Mouse (Mus musculus) neural tube, embryonic 13.5 days (tissue): Measurements from ENCODE around the gene Gm21970. TPM values are rescaled to one million over a fixed set of nuclear protein-coding genes. Genes with fewer than 3 reads are reported as not detected.
A peak's percentile ranks its signal among the peaks of the same experiment; 100 is the strongest.

Source experiments
- ATAC-seq: fragments of 200-750 bp; cut with Nextera tagmentation; 2 replicates; pipeline ENCODE4 v1.8.0; 2017; ENCODE audit warnings: low read depth, mild to moderate bottlenecking, moderate TSS enrichment, moderate library complexity
- H3K27ac ChIP-seq: fragments of 300-500 bp; sonication (generic); replicated peaks from 2 replicates; pipeline ENCODE4 v1.5.1; 2015; ENCODE audit warnings: moderate library complexity, mild to moderate bottlenecking, inconsistent platforms
- H3K27me3 ChIP-seq: fragments of 300-500 bp; sonication (generic); 2 replicates; pipeline ENCODE4 v1.6.1; 2015; ENCODE audit warnings: mild to moderate bottlenecking, inconsistent platforms
- H3K36me3 ChIP-seq: fragments of 300-500 bp; sonication (generic); 2 replicates; pipeline ENCODE4 v1.6.1; 2015; ENCODE audit warnings: mild to moderate bottlenecking, inconsistent platforms
- H3K4me1 ChIP-seq: fragments of 300-500 bp; sonication (generic); replicated peaks from 2 replicates; pipeline ENCODE4 v1.6.1; 2015; ENCODE audit warnings: inconsistent platforms
- H3K4me2 ChIP-seq: fragments of 300-500 bp; sonication (generic); 2 replicates; pipeline ENCODE4 v1.6.1; 2015; ENCODE audit warnings: inconsistent platforms, mild to moderate bottlenecking, moderate library complexity
- H3K4me3 ChIP-seq: fragments of 300-500 bp; sonication (generic); 2 replicates; pipeline ENCODE4 v1.5.1; 2015; ENCODE audit warnings: mild to moderate bottlenecking, inconsistent platforms
- H3K9ac ChIP-seq: fragments of 300-500 bp; sonication (generic); 2 replicates; pipeline ENCODE4 v1.6.1; 2015; ENCODE audit warnings: moderate library complexity, mild to moderate bottlenecking, inconsistent platforms
- H3K9me3 ChIP-seq: fragments of 300-500 bp; sonication (generic); 2 replicates; pipeline ENCODE4 v1.6.1; 2016; ENCODE audit warnings: inconsistent platforms
- WGBS: fragments of 180-500 bp; shearing (Covaris S2); methylation state at CpG from one replicate; pipeline ENCODE4 v1.1.7; 2015; 5-methylcytosine and 5-hydroxymethylcytosine counted together
- polyA plus RNA-seq: library from polyadenylated mRNA; unstranded; fragments of >200 nt; fragmentation: Nextera tagmentation; extraction: Ambion mirVana; gene quantifications from 2 replicates; pipeline ENCODE4 v1.2.1, GENCODE M21; 2015

Gm21970 gene
- polyA plus RNA-seq, 1 experiment from 2014 or later, result not detected

DNA sequence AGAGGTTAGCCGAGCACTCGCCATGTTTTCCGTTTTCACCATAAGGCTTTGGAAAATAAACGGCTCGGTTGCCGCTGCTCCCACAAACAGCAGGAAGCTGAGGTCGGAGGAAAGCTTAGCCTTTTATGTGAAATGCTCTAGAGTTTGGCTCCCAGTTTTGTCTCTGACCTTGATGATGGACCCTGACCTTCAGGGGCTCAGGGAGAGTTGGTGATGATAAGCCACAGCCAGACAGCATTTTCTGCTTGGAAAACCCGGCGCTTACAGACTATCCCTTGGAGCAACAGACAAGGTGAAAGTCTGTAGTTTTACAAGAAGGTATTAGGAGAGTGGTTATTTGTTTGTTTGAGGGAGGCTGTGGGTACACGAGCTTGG, 34.0 kb upstream of the Gm21970 start:
- Histone ChIP-seq H3K4me3 (no peak overlapping the region), H3K4me2 (no peak overlapping the region), H3K4me1 (no peaks in the 10 kb centered on the region), H3K36me3 (no peaks in the 10 kb centered on the region), H3K27ac (no peak overlapping the region), H3K27me3 (peaks cover 45% of the 10 kb centered on the region), H3K9ac (no peak overlapping the region), H3K9me3 (no peaks in the 10 kb centered on the region)
- ATAC-seq, result no peak
- WGBS, result 65% methylated on average over 10 of the region's 10 CpGs

DNA sequence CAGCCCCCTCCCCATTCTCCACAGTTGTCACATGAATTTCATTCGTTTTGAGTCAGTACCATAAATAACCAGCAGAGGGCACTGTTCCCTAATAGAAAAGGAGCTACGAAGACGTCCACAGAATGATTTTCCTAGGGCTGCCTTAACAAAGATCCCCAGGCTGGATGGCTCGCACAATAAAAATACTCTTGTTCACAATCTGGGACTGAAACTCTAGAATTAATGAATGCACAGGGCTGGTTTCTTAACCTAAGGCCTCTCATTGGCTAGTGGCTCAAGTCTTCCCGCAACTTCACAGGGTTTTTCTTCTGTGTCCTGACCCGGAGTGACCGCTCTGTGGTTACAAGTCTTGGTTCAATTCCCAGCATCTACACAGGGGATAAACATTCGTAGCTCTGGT, 33.0 kb upstream of the Gm21970 start:
- H3K9ac ChIP-seq, result no peak overlapping the region
- H3K4me1 ChIP-seq, result 0 out of 2 replicates have a peak, but pooled peaks cover 8% of the 10 kb centered on the region
- WGBS, result 39% methylated on average over 8 of the region's 8 CpGs
- no peak overlapping the region for H3K27ac ChIP-seq
- no peaks in the 10 kb centered on the region for H3K36me3 ChIP-seq
- H3K4me3 ChIP-seq, result no peak overlapping the region
- no peaks in the 10 kb centered on the region for H3K9me3 ChIP-seq
- 0 out of 2 replicates have a peak, but pooled peaks have one; percentile 40 for ATAC-seq
- peaks cover 35% of the 10 kb centered on the region for H3K27me3 ChIP-seq
- no peak overlapping the region for H3K4me2 ChIP-seq

DNA sequence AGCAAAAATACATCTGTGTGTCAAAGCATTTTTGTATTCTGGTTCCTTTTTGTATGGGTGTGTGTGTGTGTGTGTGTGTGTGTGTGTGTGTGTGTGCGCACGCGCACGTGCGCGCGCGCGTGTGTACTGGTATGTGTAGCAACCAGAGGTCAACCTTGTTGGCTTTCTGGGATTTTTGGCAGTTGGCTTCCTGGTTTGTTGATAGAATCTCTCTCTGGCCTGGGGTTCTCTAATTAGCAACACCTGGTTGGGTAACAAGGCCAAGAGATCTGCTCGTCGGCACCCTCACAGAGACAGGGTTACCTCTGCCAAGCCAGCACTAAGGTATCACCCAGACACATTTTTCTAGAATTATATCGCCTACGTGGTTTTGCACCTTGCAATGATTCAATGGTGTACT, 32.0 kb upstream of the Gm21970 start:
- Histone ChIP-seq H3K4me2 (no peak overlapping the region), H3K27ac (no peak overlapping the region), H3K4me3 (no peak overlapping the region), H3K9me3 (no peaks in the 10 kb centered on the region), H3K9ac (no peak overlapping the region), H3K36me3 (no peaks in the 10 kb centered on the region), H3K27me3 (peaks cover 25% of the 10 kb centered on the region), H3K4me1 (0 out of 2 replicates have a peak, but pooled peaks cover 8% of the 10 kb centered on the region)
- WGBS, result 92% methylated on average over 13 of the region's 13 CpGs
- ATAC-seq, result no peak

DNA sequence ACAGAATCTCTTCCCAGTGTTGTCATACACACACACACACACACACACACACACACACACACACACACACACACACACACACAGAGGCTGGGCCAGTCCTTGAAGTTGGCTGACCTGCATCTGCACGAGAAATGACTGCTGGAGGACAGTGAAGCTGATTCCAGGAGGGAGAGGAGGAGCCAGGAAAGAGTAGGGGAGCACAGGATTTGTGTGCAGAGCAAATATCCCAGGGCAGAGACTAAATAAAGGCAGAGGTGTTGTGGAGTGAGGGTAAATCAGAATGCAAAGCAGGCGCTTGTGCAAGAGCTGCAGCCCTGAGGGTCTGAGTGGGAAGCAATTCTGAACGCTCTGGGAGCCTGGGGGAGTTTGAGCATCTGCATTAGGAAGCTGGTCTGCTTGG, 31.4 kb upstream of the Gm21970 start:
- peaks cover 19% of the 10 kb centered on the region for H3K27me3 ChIP-seq
- no peak overlapping the region for H3K4me2 ChIP-seq
- no peak overlapping the region for H3K9ac ChIP-seq
- H3K4me3 ChIP-seq, result no peak overlapping the region
- no peak overlapping the region for H3K27ac ChIP-seq
- 0 out of 2 replicates have a peak, but pooled peaks cover 8% of the 10 kb centered on the region for H3K4me1 ChIP-seq
- WGBS, result 58% methylated on average over 3 of the region's 3 CpGs
- no peaks in the 10 kb centered on the region for H3K36me3 ChIP-seq
- ATAC-seq, result no peak
- H3K9me3 ChIP-seq, result no peaks in the 10 kb centered on the region

DNA sequence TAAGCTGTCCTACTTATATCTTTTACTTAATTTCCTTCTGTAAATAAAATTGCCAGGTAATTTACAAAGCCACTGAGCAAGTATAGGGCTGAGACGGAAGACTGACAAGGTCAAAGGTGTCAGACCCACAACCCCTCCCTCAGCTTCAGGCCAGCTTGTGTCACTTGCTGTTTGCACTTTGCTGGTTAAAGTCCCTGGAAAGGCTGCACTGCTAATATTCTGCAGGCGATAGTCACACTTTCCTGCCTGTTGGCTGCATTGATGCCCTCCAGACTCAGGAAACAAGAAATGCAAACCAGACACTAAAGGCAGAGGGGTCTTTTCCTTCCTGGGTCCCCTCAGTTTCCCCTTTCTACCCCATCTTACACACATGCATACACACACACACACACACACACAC, 29.5 kb upstream of the Gm21970 start:
- Histone ChIP-seq H3K4me2 (no peak overlapping the region), H3K9me3 (no peaks in the 10 kb centered on the region), H3K27ac (no peak overlapping the region), H3K9ac (no peak overlapping the region), H3K4me1 (0 out of 2 replicates have a peak, but pooled peaks cover 8% of the 10 kb centered on the region), H3K4me3 (no peak overlapping the region), H3K27me3 (peaks cover 8% of the 10 kb centered on the region), H3K36me3 (no peaks in the 10 kb centered on the region)
- WGBS, result 83% methylated on average over 2 of the region's 2 CpGs
- ATAC-seq, result no peak

DNA sequence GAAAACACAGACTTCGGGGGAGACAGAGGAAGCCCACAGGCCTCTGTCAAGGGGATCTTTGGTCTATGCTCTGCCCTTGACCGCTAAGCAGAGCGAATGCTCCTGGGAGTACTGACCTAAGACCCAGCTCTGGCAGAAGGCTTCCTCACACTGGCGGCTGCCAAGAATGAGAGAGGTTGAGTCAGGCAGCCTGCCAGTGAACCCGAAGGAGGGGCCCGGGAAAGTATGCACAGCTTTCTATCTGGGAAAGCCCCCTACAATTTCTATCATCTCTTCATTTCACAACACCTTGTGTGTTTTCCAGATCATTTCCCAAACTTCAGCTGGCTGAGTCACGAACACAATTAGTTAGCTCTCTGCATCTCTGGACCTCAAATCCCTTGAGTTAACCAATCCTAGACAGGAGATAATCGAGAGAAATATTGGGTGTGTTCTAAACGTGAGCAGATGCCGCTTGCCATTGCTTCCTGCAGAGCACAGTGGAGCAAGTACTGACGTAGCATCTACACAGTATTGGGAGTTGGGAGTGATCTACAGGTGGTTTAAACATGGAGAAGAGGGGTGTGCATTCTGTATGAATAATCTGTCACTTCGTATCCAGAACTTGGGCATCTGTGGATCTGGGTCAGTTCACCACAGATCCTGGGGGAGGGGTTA, 28.8 kb upstream of the Gm21970 start:
- no peak for ATAC-seq
- H3K27ac ChIP-seq, result peak overlapping the region; percentile 42
- no peaks in the 10 kb centered on the region for H3K9me3 ChIP-seq
- H3K36me3 ChIP-seq, result no peaks in the 10 kb centered on the region
- H3K4me2 ChIP-seq, result no peak overlapping the region
- H3K9ac ChIP-seq, result no peak overlapping the region
- 72% methylated on average over 12 of the region's 12 CpGs for WGBS
- H3K4me3 ChIP-seq, result no peak overlapping the region
- H3K27me3 ChIP-seq, result peaks cover 2% of the 10 kb centered on the region; the same call in 1 of the 2 replicates
- 0 out of 2 replicates have a peak, but pooled peaks cover 8% of the 10 kb centered on the region for H3K4me1 ChIP-seq

DNA sequence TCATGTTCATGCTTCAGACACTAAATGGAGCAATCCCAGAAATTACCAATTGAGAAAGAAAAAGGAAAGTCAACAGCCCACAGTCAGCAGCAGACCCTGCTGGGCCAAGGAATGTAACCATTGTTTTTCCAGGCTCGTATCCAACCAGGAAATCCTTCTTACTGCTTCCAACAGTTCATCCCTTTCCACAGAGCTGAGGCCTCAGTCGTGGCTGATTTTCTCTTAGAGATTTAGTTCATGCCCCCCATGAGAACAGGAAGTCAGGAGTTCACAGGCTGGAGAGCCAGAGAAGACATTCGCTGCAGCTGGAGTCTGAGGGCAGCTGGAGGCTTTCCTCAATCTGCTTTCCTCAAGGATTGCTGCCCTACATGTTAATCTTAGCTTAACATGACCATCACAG, 28.0 kb upstream of the Gm21970 start:
- Histone ChIP-seq H3K27ac (peak overlapping the region; percentile 42), H3K9me3 (no peaks in the 10 kb centered on the region), H3K36me3 (no peaks in the 10 kb centered on the region), H3K27me3 (no peaks in the 10 kb centered on the region), H3K9ac (no peak overlapping the region), H3K4me2 (no peak overlapping the region), H3K4me3 (no peak overlapping the region), H3K4me1 (0 out of 2 replicates have a peak, but pooled peaks cover 8% of the 10 kb centered on the region)
- no peak for ATAC-seq
- WGBS, result 43% methylated on average over 3 of the region's 3 CpGs

DNA sequence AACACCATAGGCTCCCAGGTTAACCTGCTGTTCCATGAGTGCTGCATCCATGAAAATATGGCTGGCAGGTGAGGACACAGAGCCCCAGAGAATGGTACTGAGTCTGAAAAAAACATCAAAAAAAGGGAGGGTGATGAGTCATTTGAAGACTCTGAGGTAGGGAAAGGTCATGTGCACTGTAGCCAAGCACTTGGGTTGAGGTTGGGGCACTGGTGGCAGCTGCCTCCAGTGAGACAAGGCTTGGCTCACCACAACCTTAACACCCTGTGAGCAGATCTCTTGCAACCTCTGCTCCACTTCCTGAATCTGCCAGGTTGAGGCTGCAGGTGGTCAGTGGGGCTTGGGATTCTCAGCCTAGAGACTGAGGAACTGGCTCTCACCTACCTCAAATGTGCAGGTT, 25.0 kb upstream of the Gm21970 start:
- Histone ChIP-seq H3K4me3 (no peak overlapping the region), H3K36me3 (no peaks in the 10 kb centered on the region), H3K27ac (no peak overlapping the region), H3K4me2 (no peak overlapping the region), H3K27me3 (no peaks in the 10 kb centered on the region), H3K9ac (no peak overlapping the region), H3K9me3 (no peaks in the 10 kb centered on the region), H3K4me1 (0 out of 2 replicates have a peak, but pooled peaks cover 8% of the 10 kb centered on the region)
- no peak for ATAC-seq

DNA sequence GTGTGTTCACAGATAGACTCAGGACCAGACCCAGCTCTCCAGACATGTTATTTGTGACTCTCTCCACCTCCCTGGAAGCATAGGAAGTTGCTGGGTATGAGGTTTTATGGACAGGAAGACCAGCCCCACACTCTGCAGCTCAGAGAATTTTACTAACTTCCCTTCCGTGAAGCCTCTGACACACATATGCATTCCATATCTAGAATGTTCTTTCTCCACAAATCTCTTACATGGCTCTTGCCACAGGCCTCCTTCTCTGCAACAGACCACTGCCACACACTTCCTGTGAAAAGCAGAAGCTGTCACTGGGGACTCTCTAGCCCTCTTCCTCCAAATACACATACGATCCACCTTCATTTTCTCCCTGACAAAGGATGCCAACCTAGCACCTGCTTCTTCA, 24.5 kb upstream of the Gm21970 start:
- no peak for ATAC-seq
- WGBS, result 86% methylated on average over 2 of the region's 2 CpGs

DNA sequence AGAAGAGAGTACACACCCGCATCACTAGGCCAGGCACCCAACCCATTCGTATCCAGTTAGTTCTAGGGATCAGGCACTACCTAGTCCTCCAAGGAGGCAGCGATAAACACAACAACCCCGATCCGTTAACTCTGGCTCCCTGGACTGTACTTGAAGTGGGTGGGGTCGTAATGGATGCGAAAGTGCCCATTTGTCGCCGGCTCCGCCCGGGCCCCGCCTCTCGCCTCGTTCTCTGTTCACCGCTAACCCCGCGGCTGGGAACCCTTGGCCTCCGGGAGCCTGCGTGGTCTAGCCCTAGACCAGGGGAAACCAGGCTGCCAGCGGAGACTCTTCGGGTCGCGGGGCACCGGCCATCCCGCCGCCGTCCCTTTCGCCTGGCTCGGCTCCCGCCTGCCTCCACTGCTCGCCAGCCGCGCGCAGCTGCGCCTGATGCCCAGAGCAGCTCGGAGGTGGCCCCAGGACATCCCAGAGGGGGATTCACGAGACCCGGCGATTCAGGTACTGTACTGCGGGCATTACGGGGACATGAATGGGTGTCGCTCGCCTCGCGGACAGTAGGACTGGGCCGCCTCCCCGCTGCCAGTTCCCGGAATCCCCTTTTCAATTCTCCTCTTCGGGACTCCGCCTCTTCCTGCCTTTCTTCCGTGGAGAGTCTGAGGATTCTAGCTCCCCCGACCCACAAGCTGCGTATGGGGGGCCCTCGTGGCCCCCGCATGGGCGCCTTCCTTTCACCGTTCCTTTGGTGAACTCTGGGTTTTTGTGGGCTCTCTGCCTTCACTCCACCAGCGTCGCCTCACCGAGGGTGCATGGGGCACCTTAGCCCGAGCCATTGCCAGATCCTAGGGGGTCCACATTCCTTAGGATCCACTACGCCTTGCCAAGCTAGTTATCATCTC, 18.7 kb upstream of the Gm21970 start, which contains the start of gene Ifnar2:
Gene Ifnar2 (plus strand): TSS at position 207 of the 896 bp plus-strand sequence.
- Histone ChIP-seq H3K27me3 (no peaks in the 10 kb centered on the region), H3K4me1 (peaks cover 20% of the 10 kb centered on the region), H3K4me3 (peak within 1 kb of the TSS; percentile 93), H3K9ac (peak within 1 kb of the TSS; percentile 96), H3K4me2 (peak within 1 kb of the TSS; percentile 70), H3K27ac (peak within 1 kb of the TSS; percentile 96), H3K36me3 (0 out of 2 replicates have a peak, but pooled peaks cover 5% of the 10 kb centered on the region), H3K9me3 (no peaks in the 10 kb centered on the region)
- ATAC-seq, result peak; percentile 92
- WGBS, result under 1% methylated on average over 62 of the region's 62 CpGs

More for the DNA sequence above, 24.5 kb upstream of the Gm21970 start:
- Histone ChIP-seq H3K9me3 (no peaks in the 10 kb centered on the region), H3K36me3 (no peaks in the 10 kb centered on the region), H3K4me2 (no peak overlapping the region), H3K4me3 (no peak overlapping the region), H3K4me1 (0 out of 2 replicates have a peak, but pooled peaks cover 8% of the 10 kb centered on the region), H3K27me3 (no peaks in the 10 kb centered on the region), H3K9ac (no peak overlapping the region), H3K27ac (no peak overlapping the region)

DNA sequence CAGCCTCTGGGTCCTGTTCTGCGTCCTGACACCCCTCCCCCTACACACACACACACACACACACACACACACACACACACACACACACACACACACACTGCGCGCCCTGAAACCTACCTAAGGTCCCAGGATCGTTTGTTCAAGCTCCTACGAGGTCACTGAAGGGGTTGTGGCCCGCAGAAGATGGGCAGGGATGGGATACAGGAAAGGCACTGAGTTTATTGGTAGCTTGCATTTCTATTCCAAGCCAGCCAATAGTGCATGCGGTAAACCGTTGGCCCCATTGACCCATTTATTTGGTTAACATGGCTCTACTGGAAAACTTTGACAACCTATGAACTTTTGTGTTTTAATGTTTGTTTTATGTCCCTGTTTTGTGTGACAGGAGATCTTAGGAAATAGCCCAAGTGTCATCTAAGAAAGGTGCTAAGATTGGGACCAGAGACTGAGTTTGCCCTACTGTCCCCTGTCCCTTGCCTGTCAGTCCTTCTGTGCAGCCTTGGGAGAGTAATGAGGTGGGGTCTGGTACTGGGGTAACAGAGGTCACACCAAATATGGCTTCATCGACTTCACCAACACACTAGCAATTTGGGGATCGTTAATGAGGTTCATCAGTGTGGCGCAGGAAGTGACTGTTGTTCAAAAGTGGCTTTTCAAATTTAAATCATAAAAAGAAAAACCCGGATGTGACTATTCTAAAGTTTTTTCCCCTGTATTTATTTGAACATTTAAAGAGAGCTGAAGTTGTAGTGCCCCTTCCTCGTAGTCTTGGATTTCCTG, 17.9 kb upstream of the Gm21970 start:
- peaks cover 26% of the 10 kb centered on the region for H3K4me1 ChIP-seq
- no peaks in the 10 kb centered on the region for H3K9me3 ChIP-seq
- no peaks in the 10 kb centered on the region for H3K27me3 ChIP-seq
- H3K4me3 ChIP-seq, result peak overlapping the region; percentile 93
- 0 out of 2 replicates have a peak, but pooled peaks cover 5% of the 10 kb centered on the region for H3K36me3 ChIP-seq
- H3K9ac ChIP-seq, result peak overlapping the region; percentile 96
- peak overlapping the region; percentile 70 for H3K4me2 ChIP-seq
- peak; percentile 16; the same call in 1 of the 2 replicates for ATAC-seq
- peak overlapping the region; percentile 96 for H3K27ac ChIP-seq
- WGBS, result 46% methylated on average over 13 of the region's 13 CpGs
